Mouse (Mus musculus) retina, embryonic 14.5 days (tissue): Measurements from ENCODE around the gene Olfr1333.
"Not testable (repeated sequence)": the region's sequence is repeated elsewhere in the genome, so short reads cannot be mapped to it uniquely, and the experiment has no call there.

ENCODE experiments used
- DNase-seq: peaks from one replicate; pipeline ENCODE4 v3.0.0-alpha.2; 2015; ENCODE audit warnings: low spot score

Gene Olfr1333

DNA sequence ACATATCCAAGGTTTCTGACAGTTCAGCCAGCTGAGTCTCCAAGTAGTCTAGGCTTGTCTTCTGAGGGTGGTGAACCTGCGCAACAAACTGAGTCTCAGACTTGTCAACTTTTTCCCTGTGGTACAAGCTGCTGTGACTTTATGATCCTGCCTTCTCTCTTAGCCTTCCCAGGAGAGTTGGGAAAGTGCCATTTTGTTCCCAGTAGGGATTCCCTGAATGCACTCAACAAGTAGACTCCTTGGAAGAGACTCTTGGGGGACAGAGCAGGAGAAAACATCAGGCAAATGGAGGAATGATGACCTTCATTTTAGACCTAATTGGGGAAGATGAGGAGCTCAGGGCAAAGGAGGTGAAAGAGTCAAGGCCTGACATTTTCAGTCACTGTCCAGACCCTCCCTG is at the start of gene Olfr1333:
Gene Olfr1333, minus strand, starts transcription at position 101 of the 400 bp plus-strand sequence.
- no peak for DNase-seq

DNA sequence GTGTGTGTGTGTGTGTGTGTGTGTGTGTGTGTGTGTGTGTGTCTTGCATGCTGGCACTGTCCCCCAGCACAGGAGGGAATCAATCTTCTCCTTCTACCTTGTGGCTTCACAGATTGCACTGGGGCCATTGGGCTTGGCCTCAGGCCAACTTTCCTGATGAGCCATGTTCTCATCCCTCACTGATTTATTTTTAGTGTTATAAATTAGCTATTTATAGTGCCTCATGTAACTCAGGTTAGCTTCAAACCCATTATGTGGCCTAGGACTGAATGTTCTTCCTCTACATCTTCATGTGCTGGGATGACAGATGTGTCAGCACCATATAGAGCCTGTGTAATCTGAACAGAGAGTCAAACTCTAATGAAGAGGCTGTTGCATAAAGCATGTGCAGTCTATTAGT is 31.5 kb upstream of the Olfr1333 start:
- no peak for DNase-seq

DNA sequence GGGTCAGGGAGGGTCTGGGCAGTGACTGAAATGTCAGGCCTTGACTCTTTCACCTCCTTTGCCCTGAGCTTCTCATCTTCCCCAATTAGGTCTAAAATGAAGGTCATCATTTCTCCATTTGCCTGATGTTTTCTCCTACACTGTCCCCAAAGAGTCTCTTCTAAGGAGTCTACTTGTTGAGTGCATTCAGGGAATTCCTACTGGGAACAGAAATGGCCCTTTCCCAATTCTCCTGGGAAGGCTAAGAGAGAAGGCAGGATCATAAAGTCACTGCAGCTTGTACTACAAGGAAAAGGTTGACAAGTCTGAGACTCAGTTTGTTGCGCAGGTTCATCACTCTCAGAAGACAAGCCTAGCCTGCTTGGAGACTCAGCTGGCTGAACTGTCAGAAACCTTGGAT is 28.3 kb upstream of the Olfr1333 start, which contains the start of gene Olfr1331:
Gene Olfr1331, plus strand, starts transcription at position 301 of the 400 bp plus-strand sequence.
- DNase-seq, result no peak

GRCm38 (mm10) chr4:118862704-118863103 is 26.6 kb upstream of the Olfr1333 start:
- DNase-seq, result peak; percentile 33

DNA sequence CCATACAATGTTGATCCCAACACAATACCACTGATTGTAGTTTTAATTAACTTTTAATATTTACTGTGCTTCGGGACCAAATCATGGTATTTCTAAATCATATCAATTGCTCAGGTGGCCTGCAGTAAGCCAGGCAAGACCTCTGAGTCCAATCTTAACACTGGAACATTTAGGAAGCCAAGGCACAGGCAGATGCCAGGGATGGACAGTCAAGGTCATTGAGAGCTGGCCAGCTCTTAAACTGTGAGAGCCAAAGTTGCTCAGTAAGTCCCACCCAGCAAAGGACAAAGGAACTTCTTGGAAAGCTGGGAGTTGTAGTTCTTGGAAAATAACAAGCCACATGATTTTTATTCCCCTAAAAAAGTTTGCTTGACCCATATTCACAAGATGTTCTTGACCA is 25.7 kb upstream of the Olfr1333 start:
- no peak for DNase-seq

- no peak for DNase-seq
These were observed 17.2 kb downstream of the Olfr1333 start for GRCm38 (mm10) chr4:118818921-118819320.

GRCm38 (mm10) chr4:118809844-118810243 is 26.2 kb downstream of the Olfr1333 start, which contains the start of gene Olfr1335:
Olfr1335 (minus strand) TSS chr4:118809944.
- DNase-seq, result no peak

- DNase-seq, result not testable (repeated sequence)
These were observed 43.3 kb downstream of the Olfr1333 start for GRCm38 (mm10) chr4:118792796-118793195.

DNA sequence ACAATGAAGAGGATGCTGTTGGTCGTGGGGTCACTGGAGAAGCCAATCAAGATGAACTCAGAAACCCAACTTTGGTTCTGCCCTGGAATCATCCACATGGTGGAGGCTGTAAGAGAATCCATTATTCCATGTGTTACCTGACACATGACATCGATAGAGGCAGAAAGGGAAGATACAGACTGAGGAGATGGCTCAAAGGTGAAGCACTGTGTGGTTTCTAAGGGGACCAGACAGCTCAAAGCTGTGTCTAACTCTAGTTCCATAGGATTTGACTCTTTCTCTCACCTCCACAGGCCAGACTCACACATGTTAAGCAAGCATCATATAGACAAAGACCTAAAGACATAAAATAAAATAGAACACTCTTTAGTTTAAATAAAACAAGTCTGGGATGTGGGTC is 53.6 kb downstream of the Olfr1333 start, which contains the start of gene Olfr1337:
Gene Olfr1337, minus strand, starts transcription at position 101 of the 400 bp plus-strand sequence.
- no peak for DNase-seq
